ENCODE assay signal across 18 mouse cellular contexts in the genomic region with DNA sequence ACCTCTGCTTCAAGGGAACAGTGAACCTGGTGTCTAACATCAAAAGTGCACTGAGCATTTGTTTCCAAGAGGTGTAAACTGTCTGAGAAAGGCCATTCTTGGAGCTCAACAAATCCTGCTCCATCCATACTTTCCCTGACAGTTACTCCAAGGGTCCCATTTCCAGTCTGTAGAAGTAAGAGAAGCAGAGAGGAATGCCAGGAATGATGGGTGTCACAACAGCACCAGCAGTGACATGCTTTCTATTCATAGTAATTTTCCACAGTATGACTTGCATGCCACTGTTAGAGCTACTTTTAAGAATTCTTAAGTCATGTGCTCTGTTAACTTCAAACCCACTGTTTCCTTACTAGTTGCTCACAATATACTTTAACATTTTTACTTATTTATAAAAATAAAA.
DNase-seq lines count a peak whose midpoint lies in the region; ATAC-seq and TF ChIP-seq lines count a peak whose summit lies in the region.
"Had no signal": no experiment of that assay in that cellular context is flagged by ENCODE, and none has a peak within 500 bp of the region (broad histone marks: within the 10 kb centered on the region; RNA-seq: fewer than 3 reads in every experiment).

No protein-coding gene starts in this region.

- no peaks in the 10 kb centered on the region for H3K36me3 ChIP-seq in heart, embryonic 10.5 days
- no peaks in the 10 kb centered on the region for H3K36me3 ChIP-seq in heart, embryonic 16.5 days (ENCODE audit: control insufficient read depth, insufficient read depth)
- H3K36me3 ChIP-seq in hindbrain, embryonic 12.5 days = no peaks in the 10 kb centered on the region
- H3K36me3 ChIP-seq in intestine, embryonic 15.5 days = no peaks in the 10 kb centered on the region
- H3K36me3 ChIP-seq: embryonic facial prominence, embryonic 12.5 days; forebrain, embryonic 15.5 days had no signal

- ATAC-seq in Patski = peak; percentile 90
- ATAC-seq in heart, embryonic 16.5 days (replicated peaks; ENCODE audit: extremely low read depth, insufficient read depth, low FRiP score) = peak; percentile 65
- no peak for ATAC-seq in hindbrain, embryonic 12.5 days (ENCODE audit: low FRiP score)
- ATAC-seq in intestine, embryonic 15.5 days = no peak
- ATAC-seq: forebrain, embryonic 15.5 days; hindbrain, embryonic 16.5 days; inflammation-experienced regulatory T-cells, adult 6 months had no signal

- no peaks in the 10 kb centered on the region for H3K27me3 ChIP-seq in heart, embryonic 10.5 days (ENCODE audit: insufficient read depth, poor library complexity, severe bottlenecking)
- H3K27me3 ChIP-seq in Patski = no peaks in the 10 kb centered on the region
- H3K27me3 ChIP-seq in heart, embryonic 16.5 days (ENCODE audit: control insufficient read depth, insufficient read depth, low read length) = no peaks in the 10 kb centered on the region
- no peaks in the 10 kb centered on the region for H3K27me3 ChIP-seq in hindbrain, embryonic 12.5 days
- H3K27me3 ChIP-seq in intestine, embryonic 15.5 days (replicated peaks) = no peaks in the 10 kb centered on the region
- H3K27me3 ChIP-seq: CH12.LX; embryonic facial prominence, embryonic 12.5 days; forebrain, embryonic 15.5 days had no signal

- H3K4me3 ChIP-seq in heart, embryonic 10.5 days = no peak overlapping the region
- no peak overlapping the region for H3K4me3 ChIP-seq in heart, embryonic 16.5 days (ENCODE audit: low read length)
- no peak overlapping the region for H3K4me3 ChIP-seq in hindbrain, embryonic 12.5 days
- no peak overlapping the region for H3K4me3 ChIP-seq in intestine, embryonic 15.5 days (replicated peaks)
- H3K4me3 ChIP-seq: embryonic facial prominence, embryonic 12.5 days; forebrain, embryonic 15.5 days had no signal

- H3K27ac ChIP-seq in heart, embryonic 10.5 days = peak overlapping the region; percentile 69
- peak overlapping the region; percentile 78 for H3K27ac ChIP-seq in heart, embryonic 16.5 days (ENCODE audit: low read length)
- H3K27ac ChIP-seq in hindbrain, embryonic 12.5 days = no peak overlapping the region
- no peak overlapping the region for H3K27ac ChIP-seq in intestine, embryonic 15.5 days
- H3K27ac ChIP-seq: embryonic facial prominence, embryonic 12.5 days; forebrain, embryonic 15.5 days had no signal

- H3K9ac ChIP-seq in heart, embryonic 16.5 days (ENCODE audit: low read length) = no peak overlapping the region
- no peak overlapping the region for H3K9ac ChIP-seq in hindbrain, embryonic 12.5 days
- H3K9ac ChIP-seq in intestine, embryonic 15.5 days = no peak overlapping the region
- H3K9ac ChIP-seq: embryonic facial prominence, embryonic 12.5 days; forebrain, embryonic 15.5 days had no signal

- intact Hi-C loops in heart, postnatal 25 days (cut with DNase I) = no loop called here

- TF ChIP-seq CTCF in Patski (IDR thresholded peaks at IDR 0.05) = no peak

- H3K4me1 ChIP-seq in heart, embryonic 10.5 days = 0 out of 2 replicates have a peak, but pooled peaks cover 4% of the 10 kb centered on the region
- H3K4me1 ChIP-seq in heart, embryonic 16.5 days (ENCODE audit: control insufficient read depth, insufficient read depth, low read length) = peaks cover 5% of the 10 kb centered on the region; the same call in 1 of the 2 replicates
- H3K4me1 ChIP-seq in hindbrain, embryonic 12.5 days = 0 out of 2 replicates have a peak, but pooled peaks cover 2% of the 10 kb centered on the region
- H3K4me1 ChIP-seq in intestine, embryonic 15.5 days (replicated peaks) = no peaks in the 10 kb centered on the region
- H3K4me1 ChIP-seq: embryonic facial prominence, embryonic 12.5 days had no signal

- DNase-seq in heart, embryonic 10.5 days (ENCODE audit: low spot score) = no peak
- DNase-seq in heart, postnatal 25 days (ENCODE audit: low spot score) = no peak
- no peak for DNase-seq in Patski (ENCODE audit: low read depth, low spot score)
- DNase-seq: adrenal gland, postnatal 10 days; cerebellum, adult 11 months; cerebellum, adult 8-10 months; cerebellum, postnatal 25 days; gastrocnemius, postnatal 36 days; kidney, adult 11 months; kidney, adult 9 months had no signal

- CTCF ChIA-PET in Patski (lab: Charles Lee) = no interaction called here

- no peaks in the 10 kb centered on the region for H3K9me3 ChIP-seq in heart, embryonic 10.5 days
- H3K9me3 ChIP-seq in heart, embryonic 16.5 days (replicated peaks; ENCODE audit: control insufficient read depth, low read length) = no peaks in the 10 kb centered on the region
- no peaks in the 10 kb centered on the region for H3K9me3 ChIP-seq in hindbrain, embryonic 12.5 days (replicated peaks)
- no peaks in the 10 kb centered on the region for H3K9me3 ChIP-seq in intestine, embryonic 15.5 days
- H3K9me3 ChIP-seq: embryonic facial prominence, embryonic 12.5 days; forebrain, embryonic 15.5 days had no signal

- POLR2A ChIA-PET in Patski (lab: Charles Lee) = no interaction called here

- H3K4me2 ChIP-seq in heart, embryonic 16.5 days (ENCODE audit: low read depth, low read length) = no peak overlapping the region
- H3K4me2 ChIP-seq in hindbrain, embryonic 12.5 days (replicated peaks) = no peak overlapping the region
- H3K4me2 ChIP-seq in intestine, embryonic 15.5 days (replicated peaks) = no peak overlapping the region
- H3K4me2 ChIP-seq: embryonic facial prominence, embryonic 12.5 days; forebrain, embryonic 15.5 days had no signal

- in situ Hi-C loops in Patski (cut with MboI; ENCODE audit: low pct_unique_long_range_greater_than_20kb) = no loop called here

Comparison
In these comparisons a context has a peak if more than half of its experiments do, and no peak if none do; other contexts are left out.
1. H3K27ac ChIP-seq: peak in heart, embryonic 10.5 days (single experiment) and heart, embryonic 16.5 days (single experiment); none in hindbrain, embryonic 12.5 days (single experiment) and intestine, embryonic 15.5 days (single experiment).
2. ATAC-seq: peak in Patski (single experiment) and heart, embryonic 16.5 days (single experiment); none in hindbrain, embryonic 12.5 days (single experiment) and intestine, embryonic 15.5 days (single experiment).